Mouse (Mus musculus): ENCODE measurements around the gene Pdap1. TPM values are rescaled to one million over a fixed set of nuclear protein-coding genes. Genes with fewer than 3 reads are reported as not detected.
A peak's percentile ranks its signal among the peaks of the same experiment; 100 is the strongest.

The Pdap1 gene
- 89.9 and 95.7 TPM in 2 replicates for polyA plus RNA-seq (2015; fragmentation: Nextera tagmentation; extraction: Ambion mirVana)

GRCm38 (mm10) chr5:145139571-145140519 lies at the start of gene Pdap1, which contains the start of gene Bud31:
Pdap1 (minus strand) TSS chr5:145140238.
Bud31 (plus strand) TSS chr5:145140362.
- 0 out of 2 replicates have a peak, but pooled peaks have one; percentile 8 for TF ChIP-seq CTCF (IDR thresholded peaks at IDR 0.05; ENCODE audit: low read depth)
- WGBS: under 1% methylated on average over 82 of the region's 84 CpGs
- ATAC-seq (replicated peaks; ENCODE audit: low FRiP score, low read depth): peak; percentile 93
- H3K36me3 ChIP-seq (ENCODE audit: insufficient read depth, low read length): peaks cover 30% of the 10 kb centered on the region
- H3K9ac ChIP-seq (ENCODE audit: low read depth, low read length): peak within 1 kb of the TSS; percentile 90
- no peaks in the 10 kb centered on the region for H3K27me3 ChIP-seq (ENCODE audit: insufficient read depth, low read length)
- peak within 1 kb of the TSS; percentile 76 for H3K4me2 ChIP-seq (ENCODE audit: low read length)
- peak within 1 kb of the TSS; percentile 94 for H3K27ac ChIP-seq
- peak; percentile 98 for DNase-seq (ENCODE audit: low spot score)
- peak within 1 kb of the TSS; percentile 89 for H3K4me3 ChIP-seq (replicated peaks; ENCODE audit: low read depth, low read length)
- no peaks in the 10 kb centered on the region for H3K9me3 ChIP-seq (replicated peaks; ENCODE audit: low read length)
- H3K4me1 ChIP-seq (replicated peaks; ENCODE audit: insufficient read depth, low read length): 0 out of 2 replicates have a peak, but pooled peaks cover 4% of the 10 kb centered on the region

DNA sequence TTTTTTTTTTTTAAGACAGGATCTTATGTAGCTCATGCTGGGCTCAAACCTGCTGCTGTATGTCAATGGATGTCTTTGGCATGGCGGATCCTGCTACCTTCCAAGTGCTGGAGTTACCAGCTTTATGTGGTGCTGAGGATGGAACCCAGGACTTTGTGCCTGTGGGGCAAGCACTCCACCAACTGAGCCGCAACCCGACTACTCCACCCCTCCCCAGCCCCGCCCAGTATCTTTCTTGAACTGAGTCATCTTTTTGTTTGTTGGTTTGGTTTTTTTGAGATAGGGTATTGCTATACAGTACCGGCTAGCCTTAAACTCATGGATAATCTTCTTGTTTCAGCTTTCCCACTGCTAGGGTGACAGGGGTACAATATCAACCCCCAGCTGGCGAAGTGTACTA lies 49.4 kb upstream of the Pdap1 start:
- no peak for TF ChIP-seq CTCF (IDR thresholded peaks at IDR 0.05; ENCODE audit: low read depth)
- ATAC-seq (replicated peaks; ENCODE audit: low FRiP score, low read depth) (no peak), DNase-seq (ENCODE audit: low spot score) (no peak)
- 93% methylated on average over 6 of the region's 6 CpGs for WGBS
- H3K4me1 ChIP-seq (replicated peaks; ENCODE audit: insufficient read depth, low read length): peaks cover 10% of the 10 kb centered on the region; the same call in 1 of the 2 replicates
- no peaks in the 10 kb centered on the region for H3K27me3 ChIP-seq (ENCODE audit: insufficient read depth, low read length)
- no peak overlapping the region for H3K9ac ChIP-seq (ENCODE audit: low read depth, low read length)
- no peak overlapping the region; the same call in 1 of the 2 replicates for H3K4me2 ChIP-seq (ENCODE audit: low read length)
- peaks cover 25% of the 10 kb centered on the region for H3K36me3 ChIP-seq (ENCODE audit: insufficient read depth, low read length)
- H3K9me3 ChIP-seq (replicated peaks; ENCODE audit: low read length): no peaks in the 10 kb centered on the region
- H3K4me3 ChIP-seq (replicated peaks; ENCODE audit: low read depth, low read length): no peak overlapping the region
- no peak overlapping the region for H3K27ac ChIP-seq

- 83% methylated on average over 2 of the region's 2 CpGs for whole genome bisulfite sequencing
- peaks cover 63% of the 10 kb centered on the region for H3K36me3 ChIP-seq (ENCODE audit: insufficient read depth, low read length)
- H3K9ac ChIP-seq (ENCODE audit: low read depth, low read length): no peak overlapping the region
- peaks cover 7% of the 10 kb centered on the region; the same call in 1 of the 2 replicates for H3K4me1 ChIP-seq (replicated peaks; ENCODE audit: insufficient read depth, low read length)
- no peak overlapping the region for H3K4me3 ChIP-seq (replicated peaks; ENCODE audit: low read depth, low read length)
- no peaks in the 10 kb centered on the region for H3K9me3 ChIP-seq (replicated peaks; ENCODE audit: low read length)
- TF ChIP-seq CTCF (IDR thresholded peaks at IDR 0.05; ENCODE audit: low read depth): no peak
- H3K4me2 ChIP-seq (ENCODE audit: low read length): no peak overlapping the region
- DNase-seq (ENCODE audit: low spot score) (no peak), ATAC-seq (replicated peaks; ENCODE audit: low FRiP score, low read depth) (no peak)
- H3K27me3 ChIP-seq (ENCODE audit: insufficient read depth, low read length): no peaks in the 10 kb centered on the region
- H3K27ac ChIP-seq: no peak overlapping the region
These were observed 45.2 kb upstream of the Pdap1 start for GRCm38 (mm10) chr5:145185244-145185643.

GRCm38 (mm10) chr5:145178461-145178980 lies 38.5 kb upstream of the Pdap1 start:
- Histone ChIP-seq H3K27me3 (ENCODE audit: insufficient read depth, low read length) (no peaks in the 10 kb centered on the region), H3K27ac (no peak overlapping the region), H3K9ac (ENCODE audit: low read depth, low read length) (no peak overlapping the region), H3K36me3 (ENCODE audit: insufficient read depth, low read length) (peaks cover 71% of the 10 kb centered on the region), H3K9me3 (replicated peaks; ENCODE audit: low read length) (no peaks in the 10 kb centered on the region), H3K4me2 (ENCODE audit: low read length) (no peak overlapping the region), H3K4me1 (replicated peaks; ENCODE audit: insufficient read depth, low read length) (no peaks in the 10 kb centered on the region), H3K4me3 (replicated peaks; ENCODE audit: low read depth, low read length) (no peak overlapping the region)
- WGBS: 76% methylated on average over 18 of the region's 18 CpGs
- TF ChIP-seq CTCF (IDR thresholded peaks at IDR 0.05; ENCODE audit: low read depth): no peak
- DNase-seq (ENCODE audit: low spot score) (no peak), ATAC-seq (replicated peaks; ENCODE audit: low FRiP score, low read depth) (no peak)

- 0% methylated on average over 27 of the region's 28 CpGs for WGBS
- Histone ChIP-seq H3K4me1 (replicated peaks; ENCODE audit: insufficient read depth, low read length) (peaks cover 12% of the 10 kb centered on the region), H3K9ac (ENCODE audit: low read depth, low read length) (peak overlapping the region; percentile 96), H3K27ac (peak overlapping the region; percentile 91), H3K4me3 (replicated peaks; ENCODE audit: low read depth, low read length) (peak overlapping the region; percentile 83), H3K27me3 (ENCODE audit: insufficient read depth, low read length) (no peaks in the 10 kb centered on the region), H3K36me3 (ENCODE audit: insufficient read depth, low read length) (0 out of 2 replicates have a peak, but pooled peaks cover 20% of the 10 kb centered on the region), H3K4me2 (ENCODE audit: low read length) (peak overlapping the region; percentile 92), H3K9me3 (replicated peaks; ENCODE audit: low read length) (no peaks in the 10 kb centered on the region)
- no peak for TF ChIP-seq CTCF (IDR thresholded peaks at IDR 0.05; ENCODE audit: low read depth)
- DNase-seq (ENCODE audit: low spot score) (no peak), ATAC-seq (replicated peaks; ENCODE audit: low FRiP score, low read depth) (peak; percentile 55)
These were observed 27.2 kb upstream of the Pdap1 start for GRCm38 (mm10) chr5:145167306-145167661.

- H3K4me2 ChIP-seq (ENCODE audit: low read length): peak within 1 kb of the TSS; percentile 92
- TF ChIP-seq CTCF (IDR thresholded peaks at IDR 0.05; ENCODE audit: low read depth): no peak
- no peaks in the 10 kb centered on the region for H3K9me3 ChIP-seq (replicated peaks; ENCODE audit: low read length)
- under 1% methylated on average over 48 of the region's 51 CpGs for WGBS
- peak; percentile 99 for DNase-seq (ENCODE audit: low spot score)
- ATAC-seq (replicated peaks; ENCODE audit: low FRiP score, low read depth): peak; percentile 92
- H3K27ac ChIP-seq: peak within 1 kb of the TSS; percentile 91
- peak within 1 kb of the TSS; percentile 96 for H3K9ac ChIP-seq (ENCODE audit: low read depth, low read length)
- H3K27me3 ChIP-seq (ENCODE audit: insufficient read depth, low read length): no peaks in the 10 kb centered on the region
- H3K36me3 ChIP-seq (ENCODE audit: insufficient read depth, low read length): 0 out of 2 replicates have a peak, but pooled peaks cover 16% of the 10 kb centered on the region
- peak within 1 kb of the TSS; percentile 83 for H3K4me3 ChIP-seq (replicated peaks; ENCODE audit: low read depth, low read length)
- H3K4me1 ChIP-seq (replicated peaks; ENCODE audit: insufficient read depth, low read length): peaks cover 12% of the 10 kb centered on the region
These were observed 26.7 kb upstream of the Pdap1 start, which contains the start of the genes Ptcd1 and Cpsf4 for GRCm38 (mm10) chr5:145166536-145167305. Ptcd1 (minus strand) TSS chr5:145167108. Cpsf4 (plus strand) TSS chr5:145167213.
